Mouse (Mus musculus) heart, adult 2 months (tissue): ENCODE measurements around the gene Plscr3.

Source experiments
- CTCF ChIP-seq: fragments of 200-600 bp; IDR thresholded peaks from 2 replicates; pipeline ENCODE4 v1.8.1; 2022; ENCODE audit warnings: antibody characterized with exemption, mild to moderate bottlenecking, moderate library complexity
- EP300 ChIP-seq: fragments of 200-500 bp; IDR thresholded peaks from 2 replicates; pipeline ENCODE4 v1.6.1; 2011; ENCODE audit warnings: low read depth, low read length, control low read depth; ENCODE audit not compliant: insufficient read depth
- POLR2A ChIP-seq: fragments of 200-500 bp; IDR thresholded peaks from 2 replicates; pipeline ENCODE4 v1.6.1; 2011; ENCODE audit warnings: mild to moderate bottlenecking, low read depth, low read length, control low read depth; ENCODE audit not compliant: insufficient read depth

- TF ChIP-seq CTCF (no peak), POLR2A (no peak), EP300 (no peak)
Measured at GRCm38 (mm10) chr11:69800138-69800391, 46.1 kb upstream of the Plscr3 start.
